Mouse (Mus musculus) left cerebral cortex, postnatal 14 days (tissue): ENCODE results near the gene Bean1. TPM values are rescaled to one million over a fixed set of nuclear protein-coding genes. Genes with fewer than 3 reads are reported as not detected.
A peak's percentile ranks its signal among the peaks of the same experiment; 100 is the strongest.

Source experiments
- DNase-seq, 2 experiments: peaks; one replicate each; pipeline ENCODE4 v3.0.0; 2021 to 2022; ENCODE audit warnings: low spot score in 2 of 2, mixed read lengths in 1 of 2
- intact Hi-C: fragments of 180-260 bp; cut with DNase I; formaldehyde crosslinking; loops from one replicate; pipeline ENCODE4 v1.15.1; 2025
- long read RNA-seq, 2 experiments: library from polyadenylated mRNA; stranded (forward); transcript quantifications; one replicate each; pipeline ENCODE4 v2.0.0; 2021
- total RNA-seq, 2 experiments: library from RNA; stranded (reverse); gene quantifications; 2 replicates each; pipeline ENCODE4 v1.2.3; 2021

Gene Bean1
- 10 to 100 TPM; 13.8 to 15.4 TPM for total RNA-seq
- long read RNA-seq, experiment 1, partial matches to known transcripts = 0 of 11 reads
- long read RNA-seq, experiment 1, other reads (novel, unspliced or antisense) = 5 of 11 reads
- long read RNA-seq, experiment 2, transcript Bean1-201 (5 exons, 3,199 nt) = major isoform, 6 of 19 reads
- long read RNA-seq, experiment 2, partial matches to known transcripts = 2 of 19 reads
- long read RNA-seq, experiment 2, other reads (novel, unspliced or antisense) = 7 of 19 reads

DNA sequence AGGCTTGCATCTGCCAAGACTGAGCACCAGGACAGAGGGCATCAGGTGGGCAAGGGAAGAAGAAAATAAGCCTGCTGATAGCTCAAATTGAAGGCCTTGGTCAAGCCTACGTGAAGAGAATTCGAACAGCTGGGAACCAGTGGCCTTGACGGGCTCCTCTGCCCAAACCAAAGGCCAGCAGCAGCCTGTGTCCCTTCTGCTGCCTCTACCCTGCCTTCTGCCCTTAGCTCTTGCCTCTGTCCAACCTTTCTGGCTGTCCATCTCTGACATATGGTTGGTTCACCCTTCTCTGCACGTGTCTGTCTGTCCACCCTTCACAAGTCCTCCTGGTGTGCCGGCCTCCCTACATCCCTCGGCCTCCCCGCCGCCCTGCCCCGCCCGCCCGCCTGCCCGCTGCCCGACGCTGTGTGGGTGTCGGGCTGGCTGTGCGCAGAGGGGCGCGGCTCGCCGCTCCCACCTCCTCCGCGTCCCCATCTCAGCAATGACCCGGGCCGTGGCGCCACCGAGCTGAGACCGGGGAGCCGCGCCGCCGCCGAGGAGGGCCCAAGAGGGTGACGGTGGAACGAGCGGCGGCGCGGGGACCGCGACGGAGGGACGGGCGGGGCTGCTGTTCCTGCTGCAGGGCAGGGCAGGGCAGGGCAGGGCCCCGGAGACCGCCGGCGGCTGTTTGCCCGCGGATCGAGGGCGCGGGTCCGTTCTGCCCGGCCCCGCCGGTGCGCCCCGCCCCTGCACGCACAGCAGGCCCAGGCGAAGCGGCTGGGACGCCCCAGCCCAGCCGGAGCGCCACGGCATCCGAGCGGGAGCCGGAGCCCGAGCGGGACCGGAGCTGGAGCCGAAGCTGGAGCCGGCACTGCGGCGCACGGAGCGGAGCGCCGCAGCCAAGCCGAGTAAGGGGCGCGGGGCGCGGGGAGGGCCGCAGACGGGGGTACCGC lies at the start of gene Bean1:
Bean1 (plus strand) TSS at position 325 of the 932 bp plus-strand sequence.
- DNase-seq = peak in 1 of 2 experiments; percentile 29
- intact Hi-C loops = no loop called here

DNA sequence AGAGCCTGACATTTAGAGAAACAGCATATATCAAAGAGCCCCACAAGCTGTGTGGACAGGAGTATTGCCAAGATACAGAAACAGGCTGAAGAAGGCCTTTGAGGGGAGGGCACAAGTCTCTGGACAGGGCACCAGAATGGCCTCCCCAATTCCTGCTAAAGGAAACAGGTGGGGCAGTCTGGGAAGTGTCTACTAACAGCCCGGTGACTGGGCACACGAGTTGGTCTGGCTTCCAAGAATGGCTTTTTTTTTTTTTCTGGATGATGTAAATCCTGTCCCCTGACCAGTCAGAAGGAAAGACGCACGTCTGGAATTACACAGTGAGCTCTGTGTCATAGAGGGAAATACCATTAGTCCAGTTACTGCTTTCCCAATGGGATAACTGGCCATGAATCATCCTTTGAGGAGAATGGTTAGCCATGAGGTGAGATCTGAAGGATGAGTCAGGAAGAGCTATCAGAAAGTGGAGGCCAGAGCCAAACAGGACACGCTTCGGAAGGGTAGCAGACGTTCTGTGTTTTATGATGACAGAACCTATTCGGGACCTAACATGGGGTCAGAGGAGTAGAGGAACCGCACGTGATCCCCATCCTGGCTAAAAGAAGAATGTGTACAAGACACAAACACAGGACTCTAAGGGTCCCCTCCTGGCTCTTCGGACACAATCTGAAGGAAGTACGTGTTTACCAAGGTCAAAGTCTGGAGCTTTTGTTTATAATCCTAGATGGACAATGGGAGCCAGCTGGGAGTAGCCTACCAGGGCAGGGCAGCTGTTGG lies 48.4 kb upstream of the Bean1 start:
- no peak for DNase-seq
- intact Hi-C loops = no loop called here

DNA sequence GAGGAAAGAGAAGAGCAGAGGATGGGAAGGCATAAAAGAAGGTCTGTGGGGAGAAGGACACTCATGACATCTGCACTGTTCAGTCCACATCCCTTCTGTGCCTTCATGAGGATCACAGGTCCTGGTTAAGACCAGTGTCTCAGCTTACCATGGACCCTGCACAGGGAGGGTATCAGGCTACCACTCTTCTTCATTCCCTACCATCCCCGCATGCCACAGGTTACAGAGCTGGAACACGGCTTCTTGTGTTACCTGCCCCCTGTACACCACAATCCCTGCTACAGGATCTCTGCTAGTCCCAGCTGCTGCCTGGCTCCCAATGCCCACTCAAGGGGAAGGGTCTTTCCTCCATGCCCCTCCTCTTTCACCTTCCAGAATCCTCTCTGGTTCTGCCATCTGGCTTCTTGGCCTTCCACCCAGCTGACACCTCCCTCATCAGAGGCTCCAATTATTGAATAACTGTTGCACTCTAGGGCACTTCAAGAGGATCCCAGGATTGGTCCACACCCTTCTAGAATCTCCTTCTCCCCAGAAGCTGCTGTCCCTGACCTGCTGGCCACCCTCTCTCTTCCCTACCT lies 47.1 kb upstream of the Bean1 start:
- intact Hi-C loops = no loop called here
- no peak for DNase-seq

DNA sequence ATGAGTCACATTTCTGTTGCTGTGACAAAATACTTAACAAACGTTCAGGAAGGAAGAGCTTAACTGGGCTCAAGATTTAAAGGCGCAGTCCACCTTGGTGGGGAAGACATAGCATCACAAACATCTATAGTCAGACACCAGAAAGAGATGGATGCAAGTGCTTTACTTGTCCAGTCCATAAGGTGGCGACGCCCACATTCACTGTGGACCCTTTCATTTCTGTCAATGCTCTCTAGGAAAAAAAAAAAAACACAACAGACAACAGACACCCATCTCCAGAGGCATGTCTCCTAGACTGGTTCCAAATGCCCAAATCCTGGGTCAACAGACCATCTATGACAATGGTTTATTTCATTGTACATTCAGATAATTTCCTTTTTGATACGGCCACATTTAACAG lies 45.7 kb upstream of the Bean1 start:
- intact Hi-C loops = no loop called here
- DNase-seq = no peak

DNA sequence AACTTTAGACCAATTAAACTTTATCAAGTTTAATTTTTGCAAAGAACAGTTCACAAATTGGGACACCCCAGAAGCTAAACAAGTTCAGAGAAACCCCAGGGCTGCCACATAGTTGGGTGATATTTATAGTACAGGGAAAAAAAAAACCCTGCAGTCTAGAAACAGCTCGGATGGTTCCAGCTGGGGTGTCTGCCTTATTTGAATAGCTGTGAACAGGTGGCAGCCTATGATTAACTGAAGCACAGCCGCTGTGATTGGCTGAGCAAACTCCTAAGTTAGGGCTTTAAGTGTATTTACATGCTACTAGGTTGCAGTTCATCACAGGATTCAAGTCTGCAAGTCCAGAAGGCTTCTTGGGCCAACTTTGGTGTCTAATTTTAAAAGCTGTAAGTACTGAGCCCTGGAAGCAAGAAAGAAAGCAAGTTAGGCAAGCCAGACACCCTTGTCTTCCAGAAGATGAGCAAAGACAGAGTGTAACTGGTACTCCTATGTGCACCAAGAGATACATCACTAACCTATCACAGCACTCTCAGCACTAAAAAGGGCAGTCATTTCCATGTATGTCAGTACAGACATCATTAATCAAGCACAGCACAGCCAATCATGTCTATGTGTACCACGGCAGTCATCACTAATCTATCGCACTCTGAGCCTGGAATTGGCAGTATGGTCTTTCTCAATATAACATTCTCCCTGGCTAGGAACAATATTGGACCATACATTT lies 42.9 kb upstream of the Bean1 start:
- peak; percentile 72 to 92 for DNase-seq
- intact Hi-C loops = no loop called here

DNA sequence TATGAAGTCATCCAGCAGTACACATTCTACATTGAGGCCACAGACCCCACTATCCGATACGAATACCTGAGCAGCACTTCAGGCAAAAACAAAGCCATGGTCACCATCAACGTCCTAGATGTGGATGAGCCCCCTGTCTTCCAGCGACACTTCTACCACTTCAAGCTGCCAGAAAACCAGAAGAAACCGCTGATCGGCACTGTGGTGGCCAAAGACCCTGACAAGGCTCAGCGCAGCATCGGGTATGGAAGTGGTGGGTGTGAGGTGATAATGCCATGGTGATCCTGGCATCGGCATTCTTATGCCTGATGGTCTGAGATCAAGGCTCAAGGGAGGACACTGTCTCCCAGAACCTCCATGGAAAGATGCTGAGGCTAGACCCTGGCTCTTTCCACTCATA lies 39.3 kb upstream of the Bean1 start:
- no peak for DNase-seq
- intact Hi-C loops = no loop called here

DNA sequence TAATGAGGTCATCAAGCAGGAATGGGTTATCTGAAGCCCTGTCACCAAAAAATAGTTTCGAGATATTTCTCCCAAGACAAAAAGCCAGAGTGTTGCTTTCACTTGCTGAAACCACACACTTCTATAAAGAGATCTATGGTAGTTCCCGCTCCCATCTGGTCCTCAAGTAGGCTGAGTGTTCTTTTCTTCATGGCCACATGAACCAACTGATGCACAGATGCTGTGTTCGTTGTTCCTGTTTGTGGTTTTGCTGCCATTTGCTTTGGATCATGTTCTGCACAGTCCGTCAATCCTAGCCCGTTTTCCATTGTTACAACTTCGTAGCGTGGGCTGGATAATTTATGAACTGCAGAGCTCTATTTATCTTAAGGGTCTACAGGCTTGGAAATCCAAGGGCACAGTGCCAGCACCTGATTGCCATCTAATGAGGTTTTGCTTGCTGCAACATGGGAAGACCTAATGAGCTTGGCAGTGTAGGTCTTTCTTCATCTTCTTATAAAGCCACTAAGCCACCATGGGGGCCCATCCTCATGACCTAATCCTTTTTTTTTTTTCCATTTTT lies 38.7 kb upstream of the Bean1 start:
- DNase-seq = no peak
- intact Hi-C loops = no loop called here

DNA sequence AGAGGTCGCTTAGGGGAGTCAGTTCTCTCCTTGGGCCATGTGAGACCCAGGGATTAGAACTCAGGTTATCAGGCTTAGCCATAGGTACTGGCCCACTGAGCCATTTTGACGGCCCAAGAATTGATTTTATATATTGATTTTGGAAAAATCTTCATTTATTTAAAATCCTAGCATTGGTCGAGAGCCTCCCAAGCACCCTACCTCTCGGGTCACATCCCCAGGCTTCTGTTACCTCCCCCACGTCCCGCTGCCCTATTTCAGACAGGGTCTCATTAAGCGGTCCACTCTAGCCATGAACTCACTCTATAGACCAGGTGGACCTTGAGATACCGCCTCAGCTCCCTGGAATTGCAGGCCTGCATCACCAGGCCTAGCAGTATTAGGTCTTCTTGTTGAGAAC lies 35.7 kb upstream of the Bean1 start:
- DNase-seq = no peak
- intact Hi-C loops = no loop called here

DNA sequence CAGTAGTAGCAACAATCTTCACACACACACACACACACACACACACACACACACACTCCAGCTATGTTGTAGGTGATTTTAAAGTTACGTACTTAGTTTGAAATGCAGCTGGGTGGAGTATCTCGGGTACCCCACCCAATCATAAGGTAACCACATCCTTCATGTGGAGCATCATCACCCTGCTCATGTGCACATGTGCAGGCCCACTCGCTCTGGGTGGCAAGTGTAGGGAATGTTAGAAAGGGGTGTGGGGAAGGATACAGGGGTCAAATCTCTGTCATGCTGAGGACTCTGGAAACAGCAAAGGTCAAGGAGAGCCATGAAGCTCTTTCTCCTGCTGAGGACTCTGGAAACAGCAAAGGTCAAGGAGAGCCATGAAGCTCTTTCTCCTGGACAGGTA lies 34.0 kb upstream of the Bean1 start:
- intact Hi-C loops = no loop called here
- DNase-seq = no peak

DNA sequence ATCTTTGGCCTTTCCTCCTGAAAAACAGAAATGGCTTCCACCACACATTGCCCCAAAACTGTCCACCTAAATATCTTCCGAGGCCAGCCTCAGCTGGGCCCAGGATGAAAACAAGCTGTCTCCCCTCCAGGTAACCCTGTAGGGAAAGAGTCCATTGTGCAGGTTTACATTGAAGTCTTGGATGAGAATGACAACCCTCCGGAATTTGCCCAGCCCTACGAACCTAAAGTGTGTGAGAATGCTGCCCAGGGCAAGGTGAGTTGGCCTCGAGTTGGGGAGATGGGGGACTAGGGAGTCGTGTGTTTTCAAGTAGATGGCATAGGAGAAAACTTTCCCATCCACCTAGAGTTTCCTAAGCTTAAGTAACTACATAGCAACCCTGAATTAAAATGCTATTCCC lies 32.6 kb upstream of the Bean1 start:
- DNase-seq = no peak
- intact Hi-C loops = no loop called here

DNA sequence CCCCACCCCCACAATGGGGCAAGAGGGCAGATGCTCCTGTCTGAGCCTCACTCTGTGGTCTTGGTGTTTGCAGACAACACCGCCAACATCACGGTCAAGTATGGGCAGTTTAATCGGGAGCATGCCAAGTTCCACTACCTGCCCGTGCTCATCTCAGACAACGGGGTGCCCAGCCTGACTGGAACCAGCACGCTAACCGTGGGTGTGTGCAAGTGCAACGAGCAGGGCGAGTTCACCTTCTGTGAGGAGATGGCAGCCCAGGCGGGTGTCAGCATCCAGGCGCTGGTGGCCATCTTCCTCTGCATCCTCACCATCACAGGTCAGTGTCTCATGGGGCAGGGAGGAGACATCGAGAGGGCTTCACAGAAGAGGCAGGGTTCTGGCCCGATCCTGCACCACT lies 29.6 kb upstream of the Bean1 start:
- intact Hi-C loops = loop anchor here (5.0 to 10.0 kb wide), 2 partner anchors 43 to 194 kb away; partner anchors contain the start of gene Cmtm3
- no peak for DNase-seq

DNA sequence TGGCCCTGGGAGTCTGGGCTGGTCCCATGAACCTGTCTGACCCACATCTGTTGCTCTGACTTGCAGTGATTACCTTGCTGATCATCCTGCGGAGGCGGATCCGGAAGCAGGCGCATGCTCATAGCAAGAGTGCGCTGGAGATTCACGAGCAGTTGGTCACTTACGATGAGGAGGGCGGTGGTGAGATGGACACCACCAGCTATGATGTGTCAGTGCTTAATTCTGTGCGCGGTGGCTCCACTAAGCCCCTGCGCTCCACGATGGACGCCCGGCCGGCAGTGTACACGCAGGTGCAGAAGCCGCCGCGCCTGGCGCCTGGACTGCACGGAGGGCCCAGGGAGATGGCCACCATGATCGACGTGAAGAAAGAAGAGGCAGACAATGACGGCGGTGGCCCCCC lies 27.8 kb upstream of the Bean1 start:
- intact Hi-C loops = loop anchor here (5.0 to 10.0 kb wide), 2 partner anchors 45 to 192 kb away; partner anchors contain the start of gene Cmtm3
- no peak for DNase-seq

DNA sequence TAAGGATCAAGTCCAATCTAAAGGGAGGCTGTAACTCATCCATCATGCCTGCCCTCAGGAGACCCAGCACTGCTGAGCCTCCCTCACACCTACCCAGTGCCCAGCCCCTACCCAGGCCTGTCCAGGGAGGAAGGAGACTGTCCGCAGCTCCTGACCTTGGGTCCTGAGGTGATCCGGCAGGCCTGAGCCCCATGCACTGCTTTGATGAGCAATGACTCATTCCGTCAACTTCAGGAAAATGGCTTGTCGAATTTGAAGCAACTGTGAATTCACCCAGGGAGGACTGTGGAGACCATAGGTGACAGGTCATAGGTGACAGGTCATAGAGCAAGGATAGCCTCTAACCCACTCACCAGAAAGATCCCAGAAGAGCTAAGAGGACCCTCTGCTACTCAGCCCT lies 26.9 kb upstream of the Bean1 start:
- DNase-seq = no peak
- intact Hi-C loops = loop anchor here (5.0 to 10.0 kb wide), 2 partner anchors 46 to 191 kb away; partner anchors contain the start of gene Cmtm3

DNA sequence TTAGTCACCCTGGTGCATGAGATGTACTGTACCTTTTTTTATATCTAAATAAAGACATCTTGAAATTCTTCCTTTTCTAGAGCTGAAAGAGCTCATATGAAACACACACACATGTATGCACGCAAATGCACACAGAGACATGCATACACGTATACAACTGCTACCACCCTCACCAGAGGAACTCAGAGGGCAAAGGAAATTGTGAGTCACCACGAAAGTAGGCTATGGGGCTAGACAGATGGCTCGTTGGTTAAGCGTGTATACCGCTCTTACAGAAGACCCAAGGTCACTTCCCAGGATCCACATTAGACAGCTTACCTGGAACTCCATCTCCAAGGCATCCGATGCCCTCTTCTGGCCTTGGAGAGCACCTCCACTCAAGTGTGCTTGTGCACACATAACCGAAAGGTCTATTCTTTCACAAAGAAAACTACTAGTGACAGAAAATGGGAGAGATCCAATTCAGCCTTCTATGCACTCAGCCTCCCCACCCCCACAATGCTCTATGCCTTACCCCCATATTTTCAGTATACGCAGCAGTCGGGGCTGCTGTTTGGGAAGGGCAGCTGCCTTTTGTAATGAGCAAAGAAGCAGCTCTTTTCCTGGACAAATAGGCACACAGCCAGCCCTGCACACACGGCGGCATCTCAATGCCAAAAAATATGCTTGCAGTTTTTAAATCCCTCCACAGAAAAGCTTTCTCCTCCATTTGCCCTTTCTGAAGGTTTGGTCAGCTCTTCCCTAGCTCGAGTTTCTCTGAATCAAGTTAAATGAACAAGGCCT lies 25.6 kb upstream of the Bean1 start:
- intact Hi-C loops = loop anchor here (5.0 to 10.0 kb wide), 2 partner anchors 47 to 190 kb away; partner anchors contain the start of gene Cmtm3
- no peak for DNase-seq

DNA sequence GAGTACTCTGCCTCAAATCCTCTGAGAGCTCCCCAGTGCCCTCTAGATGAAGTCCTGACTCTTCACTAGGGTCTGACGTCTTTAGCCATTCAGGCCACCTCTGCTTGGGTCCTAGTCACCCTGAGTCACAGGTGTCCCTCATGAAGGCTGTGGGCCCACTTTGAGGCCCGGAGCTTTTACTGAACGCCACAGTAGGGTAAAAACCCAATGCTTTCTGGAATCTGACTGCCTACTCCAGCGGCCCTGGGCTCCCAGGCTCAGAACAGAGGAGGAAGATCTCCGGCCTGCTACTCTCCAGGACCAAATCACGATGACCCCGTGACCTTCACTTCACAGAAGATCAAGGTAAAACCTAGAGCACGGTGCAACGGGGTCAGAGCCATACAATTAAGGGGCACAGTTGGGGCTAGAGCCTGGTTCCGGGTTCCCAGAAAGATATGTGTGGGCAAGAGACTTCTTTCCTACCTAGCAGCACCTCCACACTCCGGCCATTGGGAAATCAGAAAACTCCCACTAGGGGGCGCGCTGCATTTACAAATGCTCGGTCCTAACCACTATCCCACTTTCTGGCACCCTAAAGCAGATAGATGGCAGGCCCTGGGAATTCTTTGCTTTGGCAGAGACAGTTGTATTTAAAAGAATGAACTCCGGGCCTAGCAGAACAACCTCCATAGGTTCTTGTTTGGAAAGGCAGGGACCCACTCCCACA lies 24.1 kb upstream of the Bean1 start:
- DNase-seq = peak; percentile 87 to 90
- intact Hi-C loops = loop anchor here (1.0 to 10.0 kb wide), 2 partner anchors 73 to 189 kb away; partner anchors contain the start of gene Cmtm3

DNA sequence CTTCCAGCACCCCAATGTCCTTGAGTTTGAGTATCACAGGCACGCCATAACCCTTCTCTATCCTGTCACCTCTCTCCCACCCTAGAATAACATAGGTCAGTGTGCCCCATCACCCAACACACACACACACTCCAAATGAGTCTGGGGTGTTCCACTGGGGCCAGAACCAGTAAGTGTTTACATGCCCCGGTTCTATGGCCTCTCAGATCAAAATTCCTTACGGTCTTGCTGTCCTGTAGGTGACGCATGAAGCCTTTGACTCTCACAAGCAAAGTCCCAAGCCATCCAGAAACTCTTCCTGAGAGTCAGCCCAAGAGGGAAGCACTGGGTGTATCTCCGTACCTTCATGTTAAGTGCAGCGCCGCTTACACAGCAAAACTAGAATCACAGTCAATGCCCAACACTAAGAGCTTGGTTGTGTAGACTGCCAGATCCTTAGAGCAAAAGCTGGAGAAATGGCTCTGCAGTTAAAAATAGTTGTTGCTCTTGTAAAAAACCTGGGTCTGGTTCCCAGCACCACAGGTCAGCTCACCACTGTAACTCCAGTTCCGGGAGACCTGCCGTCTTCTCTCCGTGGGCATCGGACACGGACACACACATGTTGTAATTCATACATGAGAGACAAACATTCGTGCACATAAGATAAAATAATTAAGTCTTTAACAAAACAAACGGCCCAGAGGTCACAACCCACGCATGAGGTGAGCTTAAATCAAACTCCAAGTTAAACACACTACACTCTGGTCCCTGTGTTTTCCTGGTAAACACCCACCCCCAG lies 23.3 kb upstream of the Bean1 start:
- intact Hi-C loops = loop anchor here (1.0 to 10.0 kb wide), 2 partner anchors 72 to 188 kb away; partner anchors contain the start of gene Cmtm3
- no peak for DNase-seq
